14 mouse cellular contexts compared by ENCODE assay signal in the genomic region with DNA sequence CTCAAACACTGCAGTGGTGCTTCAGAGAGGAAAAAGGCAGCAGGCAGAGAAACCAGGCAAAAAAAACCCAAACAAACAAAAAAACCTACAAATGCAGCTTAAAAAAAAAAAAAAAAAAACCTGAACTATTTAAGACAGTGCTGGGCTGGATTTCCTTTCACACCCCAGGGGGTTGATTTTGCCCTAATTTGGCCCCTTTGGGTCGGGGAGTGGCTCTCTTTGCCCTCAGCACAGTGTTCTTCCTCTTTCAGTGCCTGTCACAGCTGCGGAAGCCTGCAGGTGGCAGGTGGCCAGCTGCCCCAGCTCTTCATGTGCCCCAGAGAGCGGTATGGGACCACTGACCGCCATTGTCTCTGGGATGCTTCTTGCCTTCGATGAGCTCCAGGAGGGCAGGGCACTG. TPM values are rescaled to one million over a fixed set of nuclear protein-coding genes. Genes with fewer than 3 reads are reported as not detected.
DNase-seq lines count a peak whose midpoint lies in the region; ATAC-seq lines count a peak whose summit lies in the region.
"Had no signal": no experiment of that assay in that cellular context is flagged by ENCODE, and none has a peak within 500 bp of the region (broad histone marks: within the 10 kb centered on the region; RNA-seq: fewer than 3 reads in every experiment).

No protein-coding gene starts in this region.

- peak; percentile 60 for DNase-seq in CD4-positive, CD25-positive, alpha-beta regulatory T cell, adult 2 months (ENCODE audit: low read depth, low spot score)
- peak; percentile 65 to 73 for DNase-seq in spleen, postnatal 4 days (ENCODE audit: low spot score in 2 of 2)
- no peak for DNase-seq in forebrain, embryonic 11.5 days (ENCODE audit: low spot score)
- DNase-seq in frontal cortex, adult 2 months (ENCODE audit: extremely low spot score in 1 of 2, low spot score in 1 of 2): no peak
- DNase-seq: heart, postnatal 10 days; kidney, adult 9 months; lung, embryonic 14.5 days had no signal

- peak overlapping the region; percentile 44; the same call in 1 of the 2 replicates for H3K9ac ChIP-seq in heart, embryonic 13.5 days
- no peak overlapping the region for H3K9ac ChIP-seq in heart, embryonic 12.5 days
- no peak overlapping the region for H3K9ac ChIP-seq in forebrain, embryonic 11.5 days (ENCODE audit: low read length)
- H3K9ac ChIP-seq: forebrain, embryonic 12.5 days; lung, embryonic 14.5 days had no signal

- peaks cover 67% of the 10 kb centered on the region for H3K36me3 ChIP-seq in heart, embryonic 13.5 days
- H3K36me3 ChIP-seq in heart, embryonic 12.5 days: peaks cover 58% of the 10 kb centered on the region
- H3K36me3 ChIP-seq in forebrain, embryonic 11.5 days (ENCODE audit: control insufficient read depth, insufficient read depth, low read length): no peaks in the 10 kb centered on the region

- WGBS in heart, embryonic 13.5 days: 70% methylated on average over 5 of the region's 5 CpGs
- WGBS in heart, embryonic 12.5 days: 69% methylated on average over 5 of the region's 5 CpGs
- WGBS in forebrain, embryonic 11.5 days: 66% methylated on average over 5 of the region's 5 CpGs

- H3K4me3 ChIP-seq in heart, embryonic 13.5 days: no peak overlapping the region
- H3K4me3 ChIP-seq in heart, embryonic 12.5 days: no peak overlapping the region
- no peak overlapping the region for H3K4me3 ChIP-seq in forebrain, embryonic 11.5 days (ENCODE audit: low read depth, low read length)
- H3K4me3 ChIP-seq: forebrain, embryonic 12.5 days had no signal

- no peak overlapping the region; the same call in 1 of the 2 replicates for H3K27ac ChIP-seq in heart, embryonic 13.5 days (replicated peaks)
- no peak overlapping the region for H3K27ac ChIP-seq in heart, embryonic 12.5 days (ENCODE audit: poor library complexity, severe bottlenecking)
- no peak overlapping the region for H3K27ac ChIP-seq in forebrain, embryonic 11.5 days (ENCODE audit: low read depth, low read length)
- H3K27ac ChIP-seq: forebrain, embryonic 12.5 days had no signal

- no peak overlapping the region for H3K4me2 ChIP-seq in heart, embryonic 13.5 days
- no peak overlapping the region for H3K4me2 ChIP-seq in heart, embryonic 12.5 days
- H3K4me2 ChIP-seq in forebrain, embryonic 11.5 days (ENCODE audit: low read depth, low read length, severe bottlenecking): no peak overlapping the region
- H3K4me2 ChIP-seq: forebrain, embryonic 12.5 days; lung, embryonic 14.5 days had no signal

- peaks cover 65% of the 10 kb centered on the region for H3K4me1 ChIP-seq in heart, embryonic 13.5 days
- H3K4me1 ChIP-seq in heart, embryonic 12.5 days (replicated peaks): peaks cover 55% of the 10 kb centered on the region
- H3K4me1 ChIP-seq in forebrain, embryonic 11.5 days (replicated peaks; ENCODE audit: control insufficient read depth, insufficient read depth, low read length): no peaks in the 10 kb centered on the region; the same call in 1 of the 2 replicates

- no peak for ATAC-seq in heart, embryonic 13.5 days (ENCODE audit: extremely low read depth, insufficient number of reproducible peaks, low FRiP score, low TSS enrichment)
- ATAC-seq in heart, embryonic 12.5 days (ENCODE audit: insufficient number of reproducible peaks, low FRiP score): no peak
- peak; percentile 52 for ATAC-seq in inflammation-experienced regulatory T-cells, adult 6 months
- no peak for ATAC-seq in erythroblast, adult 5-6 weeks (replicated peaks; ENCODE audit: low FRiP score, poor library complexity, severe bottlenecking)
- ATAC-seq in forebrain, embryonic 11.5 days (replicated peaks; ENCODE audit: low FRiP score): no peak

- no peaks in the 10 kb centered on the region for H3K9me3 ChIP-seq in heart, embryonic 13.5 days
- no peaks in the 10 kb centered on the region for H3K9me3 ChIP-seq in heart, embryonic 12.5 days (replicated peaks)
- H3K9me3 ChIP-seq in forebrain, embryonic 11.5 days (ENCODE audit: control insufficient read depth, low read length): no peaks in the 10 kb centered on the region
- H3K9me3 ChIP-seq: forebrain, embryonic 12.5 days had no signal

- H3K27me3 ChIP-seq in heart, embryonic 13.5 days (replicated peaks): no peaks in the 10 kb centered on the region
- H3K27me3 ChIP-seq in heart, embryonic 12.5 days (replicated peaks): no peaks in the 10 kb centered on the region
- H3K27me3 ChIP-seq in forebrain, embryonic 11.5 days (ENCODE audit: control insufficient read depth, insufficient read depth, low read length): no peaks in the 10 kb centered on the region
- H3K27me3 ChIP-seq: forebrain, embryonic 12.5 days had no signal

RNA-seq across cellular contexts. Expression of a gene that starts 6.7 kb away (rescaled TPM):
- polyA plus RNA-seq in heart, embryonic 13.5 days (2015; fragmentation: Nextera tagmentation; extraction: Ambion mirVana): 18.4 and 18.5 TPM in 2 replicates
- 28.4 and 32.6 TPM in 2 replicates for polyA plus RNA-seq in heart, embryonic 12.5 days (2016; fragmentation: Nextera tagmentation; extraction: Ambion mirVana)
- polyA plus RNA-seq in inflammation-experienced regulatory T-cells, adult 6 months (2017; shearing (Covaris generic)): 1 to 10 TPM; 3.0 to 4.8 (median 3.8) TPM
- total RNA-seq in erythroblast, adult 5-6 weeks (2015; ENCODE audit: low replicate concordance): 1.7 and 2.5 TPM in 2 replicates
- 2.5 and 7.2 TPM in 2 replicates for total RNA-seq in erythroblast, adult 5-6 weeks (2017; ENCODE audit: low replicate concordance)
- polyA plus RNA-seq in forebrain, embryonic 11.5 days (2014; fragmentation: Nextera tagmentation; extraction: Ambion mirVana): 11.5 TPM in 2 replicates
- 31.9 and 33.3 TPM in 2 replicates for polyA plus RNA-seq in frontal cortex, adult 2 months (2012; rRNA removed)

RNA-seq across cellular contexts. Expression of a gene that starts 21.9 kb away (rescaled TPM):
- polyA plus RNA-seq in heart, embryonic 13.5 days (2015; fragmentation: Nextera tagmentation; extraction: Ambion mirVana): not detected in 2 replicates
- polyA plus RNA-seq in heart, embryonic 12.5 days (2016; fragmentation: Nextera tagmentation; extraction: Ambion mirVana): not detected in 2 replicates
- polyA plus RNA-seq in inflammation-experienced regulatory T-cells, adult 6 months (2017; shearing (Covaris generic)): not detected
- total RNA-seq in erythroblast, adult 5-6 weeks (2015; ENCODE audit: low replicate concordance): not detected in 2 replicates
- not detected in 2 replicates for total RNA-seq in erythroblast, adult 5-6 weeks (2017; ENCODE audit: low replicate concordance)
- polyA plus RNA-seq in forebrain, embryonic 11.5 days (2014; fragmentation: Nextera tagmentation; extraction: Ambion mirVana): not detected in 2 replicates
- polyA plus RNA-seq in frontal cortex, adult 2 months (2012; rRNA removed): 0.18 TPM in 1 of 2 replicates, not detected in the other
- total RNA-seq: heart, postnatal 10 days; left cerebral cortex, adult 18-20 months had no signal
- polyA plus RNA-seq: forebrain, embryonic 12.5 days; lung, embryonic 14.5 days; neural tube, embryonic 11.5 days had no signal

RNA-seq across cellular contexts. Expression of a gene that starts 52.4 kb away (rescaled TPM):
- polyA plus RNA-seq in heart, embryonic 13.5 days (2015; fragmentation: Nextera tagmentation; extraction: Ambion mirVana): not detected in 2 replicates
- not detected in 2 replicates for polyA plus RNA-seq in heart, embryonic 12.5 days (2016; fragmentation: Nextera tagmentation; extraction: Ambion mirVana)
- not detected for polyA plus RNA-seq in inflammation-experienced regulatory T-cells, adult 6 months (2017; shearing (Covaris generic))
- total RNA-seq in erythroblast, adult 5-6 weeks (2015; ENCODE audit: low replicate concordance): not detected in 2 replicates
- not detected in 2 replicates for total RNA-seq in erythroblast, adult 5-6 weeks (2017; ENCODE audit: low replicate concordance)
- polyA plus RNA-seq in forebrain, embryonic 11.5 days (2014; fragmentation: Nextera tagmentation; extraction: Ambion mirVana): not detected in 2 replicates
- polyA plus RNA-seq in frontal cortex, adult 2 months (2012; rRNA removed): not detected in 2 replicates
- total RNA-seq: heart, postnatal 10 days; left cerebral cortex, adult 18-20 months had no signal
- polyA plus RNA-seq: forebrain, embryonic 12.5 days; lung, embryonic 14.5 days; neural tube, embryonic 11.5 days had no signal

RNA-seq across cellular contexts. Expression of a gene that starts 55.6 kb away (rescaled TPM):
- 17.5 and 19.2 TPM in 2 replicates for polyA plus RNA-seq in heart, embryonic 13.5 days (2015; fragmentation: Nextera tagmentation; extraction: Ambion mirVana)
- polyA plus RNA-seq in heart, embryonic 12.5 days (2016; fragmentation: Nextera tagmentation; extraction: Ambion mirVana): 16.9 and 21.5 TPM in 2 replicates
- 10 to 100 TPM; 21.0 to 30.2 (median 28.9) TPM for polyA plus RNA-seq in inflammation-experienced regulatory T-cells, adult 6 months (2017; shearing (Covaris generic))
- total RNA-seq in erythroblast, adult 5-6 weeks (2015; ENCODE audit: low replicate concordance): 11.7 TPM in 1 of 2 replicates, not detected in the other
- total RNA-seq in erythroblast, adult 5-6 weeks (2017; ENCODE audit: low replicate concordance): 0.42 and 6.1 TPM in 2 replicates
- polyA plus RNA-seq in forebrain, embryonic 11.5 days (2014; fragmentation: Nextera tagmentation; extraction: Ambion mirVana): 38.6 and 43.8 TPM in 2 replicates
- polyA plus RNA-seq in frontal cortex, adult 2 months (2012; rRNA removed): 18.6 and 18.9 TPM in 2 replicates

RNA-seq across cellular contexts. Expression of a gene that starts 55.8 kb away (rescaled TPM):
- polyA plus RNA-seq in heart, embryonic 13.5 days (2015; fragmentation: Nextera tagmentation; extraction: Ambion mirVana): 105 and 119 TPM in 2 replicates
- 115 TPM in 2 replicates for polyA plus RNA-seq in heart, embryonic 12.5 days (2016; fragmentation: Nextera tagmentation; extraction: Ambion mirVana)
- 100 to 1,000 TPM in 1 of 3 experiments, 10 to 100 TPM in 2; 94.9 to 127 (median 99.0) TPM for polyA plus RNA-seq in inflammation-experienced regulatory T-cells, adult 6 months (2017; shearing (Covaris generic))
- total RNA-seq in erythroblast, adult 5-6 weeks (2015; ENCODE audit: low replicate concordance): 89.9 and 95.5 TPM in 2 replicates
- 51.6 and 60.5 TPM in 2 replicates for total RNA-seq in erythroblast, adult 5-6 weeks (2017; ENCODE audit: low replicate concordance)
- polyA plus RNA-seq in forebrain, embryonic 11.5 days (2014; fragmentation: Nextera tagmentation; extraction: Ambion mirVana): 147 and 169 TPM in 2 replicates
- 83.0 and 84.3 TPM in 2 replicates for polyA plus RNA-seq in frontal cortex, adult 2 months (2012; rRNA removed)

Comparison
In these comparisons a context has a peak if more than half of its experiments do, and no peak if none do; other contexts are left out.
1. DNase-seq: peak in CD4-positive, CD25-positive, alpha-beta regulatory T cell, adult 2 months (single experiment) and spleen, postnatal 4 days (2 of 2); none in forebrain, embryonic 11.5 days (single experiment) and frontal cortex, adult 2 months (0 of 2).